Mouse (Mus musculus): ENCODE results near the gene Serpinb1a. TPM values are rescaled to one million over a fixed set of nuclear protein-coding genes. Genes with fewer than 3 reads are reported as not detected.
A peak's percentile ranks its signal among the peaks of the same experiment; 100 is the strongest.

Serpinb1a gene
- polyA plus RNA-seq, 1 experiment from 2014 or later = 1.1 TPM

DNA sequence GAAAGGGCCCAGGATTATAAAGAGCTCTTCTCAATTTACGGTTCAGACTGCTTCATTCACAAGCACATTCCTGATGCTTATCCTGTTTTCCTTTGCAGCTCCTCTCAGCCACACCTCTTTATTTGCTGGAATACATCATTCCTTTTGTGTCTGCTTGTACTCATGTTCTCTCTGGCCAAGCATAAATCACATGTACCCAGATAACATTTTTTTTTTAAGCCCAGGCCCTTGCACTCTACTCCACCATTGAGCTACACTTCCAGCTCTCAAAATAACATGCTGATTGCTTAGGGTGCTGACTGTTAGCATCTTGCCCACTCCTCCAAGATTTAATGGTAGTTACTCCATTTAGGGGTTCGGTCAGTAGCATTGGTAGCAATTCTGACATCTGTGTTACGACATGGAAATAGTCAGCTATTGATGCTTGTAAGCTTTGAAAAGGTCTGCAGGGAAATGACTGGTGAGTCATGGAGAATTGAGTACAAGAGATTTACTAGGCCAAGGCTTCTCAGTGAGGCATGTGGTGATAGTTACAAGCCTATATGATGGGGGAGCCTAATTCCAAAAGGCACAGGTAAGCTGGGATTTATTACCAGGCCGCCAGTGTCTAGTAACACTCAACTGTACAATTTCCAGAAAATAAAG lies 47.2 kb downstream of the Serpinb1a start:
- H3K27ac ChIP-seq = no peak overlapping the region
- H3K9me3 ChIP-seq (replicated peaks) = no peaks in the 10 kb centered on the region
- no peaks in the 10 kb centered on the region for H3K27me3 ChIP-seq
- H3K36me3 ChIP-seq = peaks cover 21% of the 10 kb centered on the region
- peaks cover 20% of the 10 kb centered on the region for H3K4me1 ChIP-seq
- H3K4me2 ChIP-seq (replicated peaks) = peak overlapping the region; percentile 65
- WGBS = 72% methylated on average over 4 of the region's 4 CpGs
- H3K9ac ChIP-seq = no peak overlapping the region
- H3K4me3 ChIP-seq = peak overlapping the region; percentile 87
- ATAC-seq (ENCODE audit: low FRiP score) = no peak

DNA sequence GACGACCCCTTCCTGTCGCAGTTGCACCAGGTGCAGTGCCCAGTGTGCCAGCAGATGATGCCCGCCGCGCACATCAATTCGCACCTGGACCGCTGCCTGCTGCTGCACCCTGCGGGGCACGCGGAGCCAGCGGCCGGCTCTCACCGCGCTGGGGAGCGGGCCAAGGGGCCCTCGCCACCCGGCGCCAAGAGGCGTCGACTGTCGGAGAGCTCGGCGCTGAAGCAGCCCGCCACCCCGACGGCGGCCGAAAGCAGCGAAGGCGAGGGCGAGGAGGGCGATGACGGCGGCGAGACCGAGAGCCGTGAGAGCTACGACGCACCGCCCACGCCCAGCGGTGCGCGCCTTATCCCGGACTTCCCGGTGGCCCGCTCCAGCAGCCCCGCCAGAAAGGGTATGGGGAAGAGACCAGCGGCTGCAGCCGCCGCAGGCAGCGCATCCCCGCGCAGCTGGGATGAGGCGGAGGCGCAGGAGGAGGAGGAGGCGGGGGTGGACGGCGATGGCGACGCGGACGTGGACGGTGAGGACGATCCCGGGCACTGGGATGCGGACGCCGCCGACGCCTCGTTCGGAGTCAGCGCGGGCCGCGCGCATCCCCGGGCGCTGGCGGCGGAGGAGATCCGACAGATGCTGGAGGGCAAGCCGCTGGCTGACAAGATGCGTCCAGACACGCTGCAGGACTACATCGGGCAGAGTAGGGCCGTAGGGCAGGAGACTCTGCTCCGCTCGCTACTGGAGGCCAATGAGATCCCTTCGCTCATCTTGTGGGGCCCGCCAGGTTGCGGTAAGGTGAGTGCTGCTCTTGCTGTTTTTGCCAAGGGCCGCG lies 48.5 kb downstream of the Serpinb1a start, which contains the start of gene D930007J09Rik:
Gene D930007J09Rik, minus strand, starts transcription at position 591 of the 823 bp plus-strand sequence.
- peak; percentile 73 for ATAC-seq (ENCODE audit: low FRiP score)
- Histone ChIP-seq H3K9me3 (replicated peaks) (no peaks in the 10 kb centered on the region), H3K4me3 (peak within 1 kb of the TSS; percentile 87), H3K36me3 (peaks cover 12% of the 10 kb centered on the region), H3K4me2 (replicated peaks) (peak within 1 kb of the TSS; percentile 65), H3K4me1 (peaks cover 20% of the 10 kb centered on the region), H3K27me3 (no peaks in the 10 kb centered on the region), H3K27ac (peak within 1 kb of the TSS; percentile 90), H3K9ac (peak within 1 kb of the TSS; percentile 88)
- under 1% methylated on average over 82 of the region's 95 CpGs for WGBS

DNA sequence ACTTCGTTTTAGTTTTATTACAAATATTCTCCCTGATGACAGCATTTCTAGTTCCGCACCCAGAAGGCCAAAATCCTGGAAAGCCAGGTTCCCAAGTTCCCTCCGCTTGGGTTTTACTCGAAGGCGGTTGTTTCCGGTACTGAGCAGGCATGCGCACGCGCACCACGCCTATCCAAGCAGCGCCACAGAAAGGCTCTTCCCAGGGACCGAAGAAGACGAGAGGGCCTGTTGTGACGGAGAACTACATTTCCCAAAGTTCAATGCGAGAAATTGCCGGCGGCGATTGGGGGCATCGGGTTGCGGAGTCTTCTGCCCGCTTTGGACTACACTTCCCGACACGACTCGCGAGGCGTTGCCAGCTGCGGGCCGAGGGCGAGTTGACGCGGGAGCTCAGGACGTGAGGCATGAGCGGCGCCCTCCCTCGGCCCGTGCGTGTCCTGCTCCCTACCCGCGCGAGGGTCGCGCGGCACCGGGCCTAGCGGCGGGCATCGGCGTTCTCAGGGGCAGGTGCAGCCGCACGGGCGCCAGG lies 49.2 kb downstream of the Serpinb1a start, which contains the start of gene Wrnip1:
Gene Wrnip1, plus strand, starts transcription at position 346 of the 529 bp plus-strand sequence.
- H3K36me3 ChIP-seq = peaks cover 7% of the 10 kb centered on the region
- peaks cover 18% of the 10 kb centered on the region for H3K4me1 ChIP-seq
- H3K9me3 ChIP-seq (replicated peaks) = no peaks in the 10 kb centered on the region
- 0% methylated on average over 51 of the region's 51 CpGs for WGBS
- peak; percentile 99 for ATAC-seq (ENCODE audit: low FRiP score)
- no peaks in the 10 kb centered on the region for H3K27me3 ChIP-seq
- peak within 1 kb of the TSS; percentile 87 for H3K4me3 ChIP-seq
- H3K9ac ChIP-seq = peak within 1 kb of the TSS; percentile 88
- H3K4me2 ChIP-seq (replicated peaks) = peak within 1 kb of the TSS; percentile 65
- H3K27ac ChIP-seq = peak within 1 kb of the TSS; percentile 90

DNA sequence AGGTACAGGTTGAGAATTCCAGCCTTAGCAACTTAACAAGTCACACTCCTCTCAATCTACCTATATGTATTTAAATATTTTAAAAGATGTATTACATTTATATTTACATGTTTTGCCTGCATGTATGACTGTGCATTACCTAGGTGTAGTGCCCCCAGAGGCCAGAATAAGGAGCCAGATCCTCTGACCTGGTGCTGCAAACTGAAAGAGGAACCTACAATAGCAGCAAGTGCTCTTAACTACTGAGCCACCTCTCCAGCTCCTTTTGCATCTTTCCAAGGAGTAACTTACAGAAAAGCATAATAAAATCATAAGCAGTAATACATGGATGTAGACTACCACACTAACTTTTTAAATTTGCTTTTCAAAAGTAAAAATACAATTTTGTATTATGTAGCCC lies 50.1 kb downstream of the Serpinb1a start:
- peaks cover 18% of the 10 kb centered on the region for H3K4me1 ChIP-seq
- H3K9ac ChIP-seq = no peak overlapping the region
- ATAC-seq (ENCODE audit: low FRiP score) = no peak
- H3K36me3 ChIP-seq = no peaks in the 10 kb centered on the region
- no peaks in the 10 kb centered on the region for H3K9me3 ChIP-seq (replicated peaks)
- 0 out of 2 replicates have a peak overlapping the region, but pooled peaks have one; percentile 87 for H3K4me3 ChIP-seq
- no peaks in the 10 kb centered on the region for H3K27me3 ChIP-seq
- no peak overlapping the region for H3K27ac ChIP-seq
- H3K4me2 ChIP-seq (replicated peaks) = peak overlapping the region; percentile 65

DNA sequence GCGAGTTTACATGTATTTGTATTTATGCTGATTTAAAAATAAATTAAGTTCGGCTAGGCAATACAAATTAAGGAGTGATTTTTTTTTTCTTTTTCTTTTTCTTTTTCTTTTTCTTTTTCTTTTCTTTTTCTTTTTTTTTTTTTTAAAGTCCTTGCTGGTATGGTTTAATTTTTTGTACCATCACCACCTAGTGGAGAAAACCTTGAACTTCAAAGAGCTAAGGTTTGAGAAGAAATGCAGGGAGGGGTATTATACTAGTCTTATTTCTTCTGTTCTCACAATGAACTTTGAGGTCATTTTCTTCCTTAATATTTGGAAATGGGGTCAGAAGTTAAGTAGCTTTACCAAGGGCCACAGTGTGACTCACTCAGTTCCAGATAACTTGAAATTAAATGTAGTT lies 51.9 kb downstream of the Serpinb1a start:
- Histone ChIP-seq H3K4me3 (no peak overlapping the region), H3K9ac (no peak overlapping the region), H3K36me3 (no peaks in the 10 kb centered on the region), H3K27ac (no peak overlapping the region), H3K4me1 (peaks cover 14% of the 10 kb centered on the region), H3K27me3 (no peaks in the 10 kb centered on the region), H3K9me3 (replicated peaks) (no peaks in the 10 kb centered on the region), H3K4me2 (replicated peaks) (no peak overlapping the region)
- WGBS = 69% methylated on average over 2 of the region's 2 CpGs
- ATAC-seq (ENCODE audit: low FRiP score) = no peak

DNA sequence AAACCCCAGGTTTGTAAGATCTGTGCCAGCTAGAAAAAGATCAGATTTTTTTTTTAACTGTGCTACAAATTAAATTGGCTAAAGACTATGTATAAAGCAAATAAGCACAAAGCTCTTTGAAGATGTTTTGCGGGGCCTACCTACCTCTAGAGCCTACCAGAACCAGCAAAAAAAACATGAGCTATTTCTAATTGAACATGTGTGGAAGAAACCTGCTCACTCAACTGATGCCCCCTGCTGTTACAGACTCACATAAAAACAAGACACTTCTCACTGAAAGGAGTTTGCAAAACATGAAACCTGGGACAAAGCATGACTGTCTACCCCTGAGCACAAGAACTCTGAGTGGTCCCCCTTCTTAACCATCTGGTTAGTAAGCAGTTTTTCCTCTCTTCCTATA lies 53.9 kb downstream of the Serpinb1a start:
- Histone ChIP-seq H3K4me2 (replicated peaks) (no peak overlapping the region), H3K9ac (no peak overlapping the region), H3K4me1 (peaks cover 5% of the 10 kb centered on the region), H3K36me3 (no peaks in the 10 kb centered on the region), H3K27me3 (no peaks in the 10 kb centered on the region), H3K4me3 (no peak overlapping the region), H3K27ac (no peak overlapping the region), H3K9me3 (replicated peaks) (no peaks in the 10 kb centered on the region)
- no peak for ATAC-seq (ENCODE audit: low FRiP score)
- 83% methylated on average over 1 of the region's 1 CpGs for WGBS

DNA sequence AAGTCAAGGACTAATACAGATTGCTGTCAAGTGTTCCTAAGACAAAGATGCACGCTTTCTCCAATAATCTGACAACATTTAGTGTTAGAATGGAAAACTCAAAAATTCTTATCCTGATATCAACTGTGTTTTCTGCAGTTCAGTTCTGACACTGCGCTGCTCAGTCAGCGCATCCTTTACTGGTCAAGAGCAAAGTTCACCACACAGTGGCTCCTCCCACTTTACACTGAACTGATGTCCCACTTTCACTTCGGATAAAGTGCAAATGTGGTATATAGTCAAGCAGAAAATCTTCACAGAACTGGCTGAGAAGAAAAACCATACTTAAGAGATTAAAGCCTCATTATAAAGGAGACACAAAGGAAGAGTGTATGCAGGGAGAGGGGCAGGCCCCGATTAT lies 55.8 kb downstream of the Serpinb1a start:
- 93% methylated on average over 5 of the region's 5 CpGs for WGBS
- Histone ChIP-seq H3K9ac (no peak overlapping the region), H3K27ac (no peak overlapping the region), H3K4me2 (replicated peaks) (no peak overlapping the region), H3K36me3 (no peaks in the 10 kb centered on the region), H3K4me3 (no peak overlapping the region), H3K27me3 (no peaks in the 10 kb centered on the region), H3K4me1 (no peaks in the 10 kb centered on the region), H3K9me3 (replicated peaks) (no peaks in the 10 kb centered on the region)
- no peak for ATAC-seq (ENCODE audit: low FRiP score)

DNA sequence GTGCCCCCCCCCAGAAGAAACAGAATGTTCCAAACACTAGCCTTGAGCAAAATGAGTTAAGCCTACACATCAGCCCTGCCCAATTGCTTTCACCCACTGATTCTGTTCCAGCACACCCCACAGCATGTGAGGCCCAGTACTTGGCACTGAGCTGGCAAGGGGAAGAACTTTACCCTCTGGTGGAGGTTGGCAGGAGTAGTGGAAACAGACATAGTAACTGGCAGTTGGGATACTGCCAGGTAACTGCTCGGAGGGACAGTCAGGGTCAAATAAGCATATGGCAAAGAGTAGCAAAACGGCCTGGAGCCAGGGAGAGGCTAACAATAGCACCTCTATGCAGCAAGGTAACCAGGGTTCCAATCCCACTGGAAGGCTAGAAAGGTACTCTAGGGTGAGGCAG lies 56.4 kb downstream of the Serpinb1a start:
- Histone ChIP-seq H3K9ac (no peak overlapping the region), H3K9me3 (replicated peaks) (no peaks in the 10 kb centered on the region), H3K4me1 (no peaks in the 10 kb centered on the region), H3K27me3 (no peaks in the 10 kb centered on the region), H3K27ac (no peak overlapping the region), H3K4me2 (replicated peaks) (no peak overlapping the region), H3K4me3 (no peak overlapping the region), H3K36me3 (no peaks in the 10 kb centered on the region)
- WGBS = 73% methylated on average over 2 of the region's 2 CpGs
- ATAC-seq (ENCODE audit: low FRiP score) = no peak

Other genes with a start within 250 kb of the Serpinb1a start
- 0.39 and 1.7 TPM in 2 replicates for gene Mylk4, start 67.2 kb downstream of the Serpinb1a start, polyA plus RNA-seq (2016; fragmentation: Nextera tagmentation; extraction: Ambion mirVana)
- 33.9 and 41.3 TPM in 2 replicates for gene Wrnip1, start 49.1 kb downstream of the Serpinb1a start, polyA plus RNA-seq (2016; fragmentation: Nextera tagmentation; extraction: Ambion mirVana)
- gene D930007J09Rik, start 48.3 kb downstream of the Serpinb1a start, polyA plus RNA-seq (2016; fragmentation: Nextera tagmentation; extraction: Ambion mirVana) = not detected in 2 replicates
- gene Serpinb1c, start 47.0 kb upstream of the Serpinb1a start, polyA plus RNA-seq (2016; fragmentation: Nextera tagmentation; extraction: Ambion mirVana) = not detected in 2 replicates
- 0.88 and 1.4 TPM in 2 replicates for gene Serpinb6b, start 114.0 kb upstream of the Serpinb1a start, polyA plus RNA-seq (2016; fragmentation: Nextera tagmentation; extraction: Ambion mirVana)
- 1.5 and 1.8 TPM in 2 replicates for gene Serpinb9, start 152.1 kb upstream of the Serpinb1a start, polyA plus RNA-seq (2016; fragmentation: Nextera tagmentation; extraction: Ambion mirVana)
- 0.10 and 0.31 TPM in 2 replicates for gene Serpinb9b, start 176.2 kb upstream of the Serpinb1a start, polyA plus RNA-seq (2016; fragmentation: Nextera tagmentation; extraction: Ambion mirVana)
- gene Serpinb1b, start 227.4 kb upstream of the Serpinb1a start, polyA plus RNA-seq (2016; fragmentation: Nextera tagmentation; extraction: Ambion mirVana) = 4.9 and 6.1 TPM in 2 replicates

Data from hindbrain, embryonic 12.5 days (tissue).